Mouse (Mus musculus) frontal cortex, adult 2 months (tissue): Measurements from ENCODE around the gene Gpx1. TPM values are rescaled to one million over a fixed set of nuclear protein-coding genes. Genes with fewer than 3 reads are reported as not detected.
"Not testable (repeated sequence)": the region's sequence is repeated elsewhere in the genome, so short reads cannot be mapped to it uniquely, and the experiment has no call there.

Experiments
- DNase-seq, 2 experiments: peaks; one replicate each; pipeline ENCODE4 v3.0.0; 2022; ENCODE audit warnings: low spot score in 1 of 2; ENCODE audit errors: extremely low spot score in 1 of 2
- polyA plus RNA-seq: library from polyadenylated mRNA; depleted of rRNA; stranded (reverse); fragments of >200 nt; gene quantifications from 2 replicates; pipeline ENCODE4 v1.2.3, GENCODE M21; 2012; rRNA removed

The Gpx1 gene
- 271 and 307 TPM in 2 replicates for polyA plus RNA-seq

GRCm38 (mm10) chr9:108338886-108339781, at the start of gene Gpx1:
Gpx1 (plus strand) TSS chr9:108338903.
- DNase-seq, result peak; percentile 72 to 88

GRCm38 (mm10) chr9:108289347-108289746, 49.4 kb upstream of the Gpx1 start:
- no peak for DNase-seq

GRCm38 (mm10) chr9:108290016-108290750, 48.5 kb upstream of the Gpx1 start, which contains the start of gene Nicn1:
Nicn1 (plus strand) TSS chr9:108290429.
- peak; percentile 97 to 98 for DNase-seq

GRCm38 (mm10) chr9:108290773-108291172, 47.9 kb upstream of the Gpx1 start:
- DNase-seq, result no peak

- peak in 1 of 2 experiments; percentile 33 for DNase-seq
Measured at GRCm38 (mm10) chr9:108296453-108297355, 42.0 kb upstream of the Gpx1 start, which contains the start of gene Amt. Amt (plus strand) TSS chr9:108296853.

- DNase-seq, result no peak
Measured at GRCm38 (mm10) chr9:108301853-108302252, 36.9 kb upstream of the Gpx1 start.

- DNase-seq, result no peak
Measured at GRCm38 (mm10) chr9:108304716-108305115, 34.0 kb upstream of the Gpx1 start.

GRCm38 (mm10) chr9:108305170-108305569, 33.5 kb upstream of the Gpx1 start:
- no peak for DNase-seq

- peak; percentile 100 for DNase-seq
Measured at GRCm38 (mm10) chr9:108305629-108306520, 32.8 kb upstream of the Gpx1 start, which contains the start of the genes Rhoa and Tcta. Rhoa (plus strand) TSS chr9:108306129. Tcta (minus strand) TSS chr9:108306160.

- peak in 1 of 2 experiments; percentile 46 for DNase-seq
Measured at GRCm38 (mm10) chr9:108306571-108306980, 32.1 kb upstream of the Gpx1 start.

- DNase-seq, result no peak
Measured at GRCm38 (mm10) chr9:108307021-108307807, 31.5 kb upstream of the Gpx1 start.

- no peak for DNase-seq
Measured at GRCm38 (mm10) chr9:108308141-108308540, 30.6 kb upstream of the Gpx1 start.

GRCm38 (mm10) chr9:108317572-108317971, 21.1 kb upstream of the Gpx1 start:
- no peak for DNase-seq

GRCm38 (mm10) chr9:108318462-108318861, 20.2 kb upstream of the Gpx1 start:
- no peak for DNase-seq

- DNase-seq, result not testable (repeated sequence)
Measured at GRCm38 (mm10) chr9:108322054-108322453, 16.6 kb upstream of the Gpx1 start.

- no peak for DNase-seq
Measured at GRCm38 (mm10) chr9:108324784-108325183, 13.9 kb upstream of the Gpx1 start.

GRCm38 (mm10) chr9:108325811-108326210, 12.9 kb upstream of the Gpx1 start:
- DNase-seq, result no peak

- no peak for DNase-seq
Measured at GRCm38 (mm10) chr9:108337848-108338550, 704 bp upstream of the Gpx1 start.
